Mouse (Mus musculus): ENCODE results near the gene Faim2. TPM values are rescaled to one million over a fixed set of nuclear protein-coding genes. Genes with fewer than 3 reads are reported as not detected.

Gene Faim2
- total RNA-seq, 1 experiment from 2014 or later: 17.2 TPM

GRCm38 (mm10) chr15:99509840-99510239, 18.1 kb downstream of the Faim2 start:
- DNase-seq: no peak

- DNase-seq: peak; percentile 65
Observed at GRCm38 (mm10) chr15:99505324-99506095, 22.5 kb downstream of the Faim2 start.

GRCm38 (mm10) chr15:99503256-99503655, 24.7 kb downstream of the Faim2 start:
- no peak for DNase-seq

GRCm38 (mm10) chr15:99502311-99502831, 25.6 kb downstream of the Faim2 start:
- peak; percentile 30 for DNase-seq

- DNase-seq: peak; percentile 49
Observed at GRCm38 (mm10) chr15:99501292-99502260, 26.4 kb downstream of the Faim2 start.

GRCm38 (mm10) chr15:99500320-99500719, 27.6 kb downstream of the Faim2 start:
- no peak for DNase-seq

GRCm38 (mm10) chr15:99499726-99500125, 28.2 kb downstream of the Faim2 start:
- no peak for DNase-seq

- peak; percentile 84 for DNase-seq
Observed at GRCm38 (mm10) chr15:99498781-99499180, 29.2 kb downstream of the Faim2 start.

- DNase-seq: no peak
Observed at GRCm38 (mm10) chr15:99498356-99498755, 29.6 kb downstream of the Faim2 start.

GRCm38 (mm10) chr15:99497527-99498242, 30.3 kb downstream of the Faim2 start:
- DNase-seq: peak; percentile 87

- peak; percentile 77 for DNase-seq
Observed at GRCm38 (mm10) chr15:99497061-99497460, 30.9 kb downstream of the Faim2 start.

GRCm38 (mm10) chr15:99484745-99485144, 43.2 kb downstream of the Faim2 start:
- DNase-seq: no peak

- DNase-seq: no peak
Observed at GRCm38 (mm10) chr15:99475814-99476213, 52.2 kb downstream of the Faim2 start.

- DNase-seq: peak; percentile 95
Observed at GRCm38 (mm10) chr15:99474576-99474926, 53.4 kb downstream of the Faim2 start, which contains the start of gene Bcdin3d. Gene Bcdin3d, minus strand, starts transcription at chr15:99474730.

GRCm38 (mm10) chr15:99473801-99474575, 54.0 kb downstream of the Faim2 start:
- peak; percentile 86 for DNase-seq

- no peak for DNase-seq
Observed at GRCm38 (mm10) chr15:99472972-99473371, 55.0 kb downstream of the Faim2 start.

GRCm38 (mm10) chr15:99471677-99472063, 56.3 kb downstream of the Faim2 start:
- DNase-seq: no peak

GRCm38 (mm10) chr15:99470971-99471676, 56.8 kb downstream of the Faim2 start:
- peak; percentile 75 for DNase-seq

- DNase-seq: peak; percentile 52
Observed at GRCm38 (mm10) chr15:99470224-99470761, 57.7 kb downstream of the Faim2 start.

- DNase-seq: no peak
Observed at GRCm38 (mm10) chr15:99469736-99470135, 58.2 kb downstream of the Faim2 start.

All from adrenal gland, postnatal 14 days (tissue).